15 mouse cellular contexts compared by ENCODE assay signal in the genomic region with DNA sequence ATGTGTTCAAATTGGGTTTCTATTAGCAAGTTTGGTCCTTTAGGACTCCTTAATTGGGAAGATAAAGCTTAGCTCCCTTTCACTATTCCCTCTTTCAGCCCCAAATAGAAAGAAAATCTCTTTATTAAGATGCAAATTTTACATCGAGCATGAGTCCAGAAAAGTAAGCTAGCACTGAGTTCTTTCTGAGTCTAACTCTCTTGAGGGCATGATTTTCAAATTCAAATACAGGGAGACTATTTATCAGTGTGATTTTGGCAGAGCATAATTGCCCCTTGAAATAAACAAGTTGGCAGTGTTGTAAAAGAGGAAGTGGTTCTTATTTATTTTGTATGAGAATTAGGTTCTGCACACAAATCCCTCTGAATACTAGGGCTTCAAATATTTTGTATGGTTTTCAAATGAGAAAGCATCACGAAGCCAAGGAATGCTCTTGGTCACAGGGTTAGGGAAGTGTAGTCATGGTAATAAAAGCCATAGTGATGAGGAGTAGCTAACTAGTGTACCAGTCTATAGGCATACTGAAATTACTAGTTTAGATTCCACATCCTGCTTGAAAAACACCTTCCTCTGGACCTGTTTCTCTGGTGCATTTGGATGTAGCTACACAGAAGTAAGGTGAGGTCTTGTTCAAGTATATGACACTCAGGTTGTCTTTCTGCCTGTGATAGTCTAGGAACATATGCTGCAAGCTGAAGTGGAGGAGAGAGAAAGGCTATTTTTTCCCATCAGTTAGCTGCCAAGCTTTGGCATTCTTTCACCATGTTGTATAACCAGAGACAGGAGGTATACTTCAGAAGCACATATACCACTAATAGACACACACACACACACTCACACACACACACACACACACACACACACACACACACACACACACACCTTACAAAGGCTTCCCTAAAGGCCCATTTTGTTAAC. TPM values are rescaled to one million over a fixed set of nuclear protein-coding genes. Genes with fewer than 3 reads are reported as not detected.
DNase-seq lines count a peak whose midpoint lies in the region; ATAC-seq lines count a peak whose summit lies in the region.
"Had no signal": no experiment of that assay in that cellular context is flagged by ENCODE, and none has a peak within 500 bp of the region (broad histone marks: within the 10 kb centered on the region; RNA-seq: fewer than 3 reads in every experiment).

No protein-coding gene starts in this region.

- ATAC-seq in heart, embryonic 12.5 days (ENCODE audit: insufficient number of reproducible peaks, low FRiP score): no peak
- ATAC-seq in inflammation-experienced regulatory T-cells, adult 6 months: no peak
- ATAC-seq: activated CD4-positive, CD25-positive, alpha-beta regulatory T cell, adult 4 months had no signal

- H3K4me2 ChIP-seq in heart, embryonic 12.5 days: no peak overlapping the region
- H3K4me2 ChIP-seq: limb, embryonic 12.5 days; neural tube, embryonic 12.5 days had no signal

- no peaks in the 10 kb centered on the region for H3K36me3 ChIP-seq in heart, embryonic 12.5 days
- H3K36me3 ChIP-seq: heart, embryonic 10.5 days; limb, embryonic 12.5 days; neural tube, embryonic 12.5 days had no signal

- H3K27me3 ChIP-seq in heart, embryonic 12.5 days (replicated peaks): no peaks in the 10 kb centered on the region
- H3K27me3 ChIP-seq: limb, embryonic 12.5 days; neural tube, embryonic 12.5 days had no signal

- no peak overlapping the region for H3K4me3 ChIP-seq in heart, embryonic 12.5 days
- H3K4me3 ChIP-seq: heart, embryonic 10.5 days; limb, embryonic 12.5 days; neural tube, embryonic 12.5 days had no signal

- H3K27ac ChIP-seq in heart, embryonic 12.5 days (ENCODE audit: poor library complexity, severe bottlenecking): no peak overlapping the region
- H3K27ac ChIP-seq: heart, embryonic 10.5 days; kidney, postnatal 0 days; limb, embryonic 12.5 days; neural tube, embryonic 12.5 days had no signal

- 65% methylated on average over 2 of the region's 2 CpGs for WGBS in heart, embryonic 12.5 days

- H3K9ac ChIP-seq in heart, embryonic 12.5 days: no peak overlapping the region
- H3K9ac ChIP-seq: limb, embryonic 12.5 days; neural tube, embryonic 12.5 days had no signal

- no peaks in the 10 kb centered on the region for H3K9me3 ChIP-seq in heart, embryonic 12.5 days (replicated peaks)
- H3K9me3 ChIP-seq: heart, embryonic 10.5 days; limb, embryonic 12.5 days; neural tube, embryonic 12.5 days had no signal

- peak; percentile 15 for DNase-seq in layer of hippocampus, adult 11-12 months (ENCODE audit: low spot score)
- DNase-seq in layer of hippocampus, postnatal 36 days: no peak
- DNase-seq in cerebellum, adult 11-12 months: peak; percentile 71
- DNase-seq in cerebellum, postnatal 25 days: peak; percentile 39 to 65
- peak; percentile 14 to 26 for DNase-seq in left cerebral cortex, postnatal 36 days (ENCODE audit: low spot score in 2 of 2)
- DNase-seq: heart, postnatal 4 days; lung, postnatal 36 days; midbrain, embryonic 14.5 days had no signal

- intact Hi-C loops in left cerebral cortex, postnatal 36 days (cut with DNase I): no loop called here

- H3K4me1 ChIP-seq in heart, embryonic 12.5 days (replicated peaks): no peaks in the 10 kb centered on the region
- H3K4me1 ChIP-seq: heart, embryonic 10.5 days; limb, embryonic 12.5 days; neural tube, embryonic 12.5 days had no signal

RNA-seq across cellular contexts. Expression of a gene that starts 34.6 kb away (rescaled TPM):
- total RNA-seq in layer of hippocampus, postnatal 36 days (2021): 1,000 to 10,000 TPM; 1,175 to 1,195 TPM
- 1,000 to 10,000 TPM; 1,406 to 1,488 TPM for total RNA-seq in left cerebral cortex, postnatal 36 days (2021)
- 81.3 and 83.3 TPM in 2 replicates for polyA plus RNA-seq in heart, embryonic 12.5 days (2016; fragmentation: Nextera tagmentation; extraction: Ambion mirVana)
- not detected for polyA plus RNA-seq in inflammation-experienced regulatory T-cells, adult 6 months (2017; shearing (Covaris generic))

Comparison
In these comparisons a context has a peak if more than half of its experiments do, and no peak if none do; other contexts are left out.
1. DNase-seq: peak in layer of hippocampus, adult 11-12 months (single experiment), cerebellum, adult 11-12 months (single experiment), cerebellum, postnatal 25 days (2 of 2) and left cerebral cortex, postnatal 36 days (2 of 2); none in layer of hippocampus, postnatal 36 days (0 of 2).